Comparison of ENCODE assay signal across 22 mouse cellular contexts in genomic region chr6:149153473-149154115, GRCm38 (mm10). TPM values are rescaled to one million over a fixed set of nuclear protein-coding genes. Genes with fewer than 3 reads are reported as not detected.
DNase-seq lines count a peak whose midpoint lies in the region; ATAC-seq and TF ChIP-seq lines count a peak whose summit lies in the region.
"Had no signal": no experiment of that assay in that cellular context is flagged by ENCODE, and none has a peak within 500 bp of the region (broad histone marks: within the 10 kb centered on the region; RNA-seq: fewer than 3 reads in every experiment).

No protein-coding gene starts in this region.

- peaks cover 4% of the 10 kb centered on the region; the same call in 1 of the 2 replicates for H3K4me1 ChIP-seq in heart, postnatal 0 days (ENCODE audit: control insufficient read depth, insufficient read depth)
- H3K4me1 ChIP-seq in lung, embryonic 15.5 days: peaks cover 18% of the 10 kb centered on the region
- peaks cover 14% of the 10 kb centered on the region for H3K4me1 ChIP-seq in intestine, embryonic 16.5 days (ENCODE audit: control insufficient read depth, insufficient read depth, low read length)
- H3K4me1 ChIP-seq in stomach, embryonic 14.5 days (ENCODE audit: control insufficient read depth, insufficient read depth, low read length): peaks cover 4% of the 10 kb centered on the region; the same call in 1 of the 2 replicates

- H3K9ac ChIP-seq in heart, postnatal 0 days (replicated peaks; ENCODE audit: low read depth, low read length): no peak overlapping the region
- H3K9ac ChIP-seq in lung, embryonic 15.5 days: no peak overlapping the region
- no peak overlapping the region for H3K9ac ChIP-seq in intestine, embryonic 16.5 days (ENCODE audit: low read depth, low read length)
- no peak overlapping the region for H3K9ac ChIP-seq in stomach, embryonic 14.5 days (replicated peaks; ENCODE audit: low read depth, low read length)
- H3K9ac ChIP-seq: liver, embryonic 14.5 days had no signal

- no peak for DNase-seq in heart, postnatal 0 days (ENCODE audit: low spot score)
- DNase-seq in heart, postnatal 14 days: no peak
- DNase-seq in lung, postnatal 25 days (ENCODE audit: low spot score): no peak
- DNase-seq in frontal cortex, adult 2 months (ENCODE audit: extremely low spot score in 1 of 2, low spot score in 1 of 2): no peak
- DNase-seq in left cerebral cortex, postnatal 14 days (ENCODE audit: low spot score in 2 of 2): no peak
- DNase-seq: adrenal gland, postnatal 36 days; B cell, adult 2 months; cerebellum, adult 2 months; heart, postnatal 36 days; kidney, adult 9 months; left cerebral cortex, postnatal 4 days had no signal

- TF ChIP-seq CTCF in heart, postnatal 0 days (IDR thresholded peaks at IDR 0.05; ENCODE audit: low read depth): 0 out of 2 replicates have a peak, but pooled peaks have one; percentile 6

- no peak for TF ChIP-seq EP300 in heart, postnatal 0 days (IDR thresholded peaks at IDR 0.05; ENCODE audit: low read depth)

- no peak for ATAC-seq in heart, postnatal 0 days (ENCODE audit: insufficient read depth, low read depth)
- ATAC-seq in lung, embryonic 15.5 days (ENCODE audit: borderline replicate concordance, extremely low read depth, low FRiP score, low TSS enrichment): 0 out of 2 replicates have a peak, but pooled peaks have one; percentile 23
- ATAC-seq in intestine, embryonic 16.5 days: no peak
- ATAC-seq in stomach, embryonic 14.5 days (ENCODE audit: insufficient number of reproducible peaks, insufficient read depth, low FRiP score, low read depth): no peak
- ATAC-seq: hindbrain, postnatal 0 days; Patski had no signal

- H3K27me3 ChIP-seq in heart, postnatal 0 days (ENCODE audit: control insufficient read depth, insufficient read depth, low read length): no peaks in the 10 kb centered on the region
- no peaks in the 10 kb centered on the region for H3K27me3 ChIP-seq in lung, embryonic 15.5 days
- H3K27me3 ChIP-seq in intestine, embryonic 16.5 days (replicated peaks; ENCODE audit: control insufficient read depth, insufficient read depth, low read length): no peaks in the 10 kb centered on the region
- no peaks in the 10 kb centered on the region for H3K27me3 ChIP-seq in stomach, embryonic 14.5 days (ENCODE audit: control insufficient read depth, insufficient read depth, low read length)
- H3K27me3 ChIP-seq: Patski had no signal

- no peak overlapping the region for H3K4me2 ChIP-seq in heart, postnatal 0 days (ENCODE audit: low read depth, low read length)
- no peak overlapping the region for H3K4me2 ChIP-seq in lung, embryonic 15.5 days
- no peak overlapping the region for H3K4me2 ChIP-seq in intestine, embryonic 16.5 days (ENCODE audit: low read depth, low read length)
- no peak overlapping the region for H3K4me2 ChIP-seq in stomach, embryonic 14.5 days (replicated peaks; ENCODE audit: low read depth, low read length)

- H3K9me3 ChIP-seq in heart, postnatal 0 days (replicated peaks; ENCODE audit: control insufficient read depth, low read length): no peaks in the 10 kb centered on the region
- H3K9me3 ChIP-seq in lung, embryonic 15.5 days: no peaks in the 10 kb centered on the region
- no peaks in the 10 kb centered on the region for H3K9me3 ChIP-seq in intestine, embryonic 16.5 days (ENCODE audit: control insufficient read depth, low read length)
- no peaks in the 10 kb centered on the region for H3K9me3 ChIP-seq in stomach, embryonic 14.5 days (ENCODE audit: control insufficient read depth, low read depth, low read length)

- 42% methylated on average over 6 of the region's 6 CpGs for WGBS in heart, postnatal 0 days
- 31% methylated on average over 6 of the region's 6 CpGs for WGBS in lung, embryonic 15.5 days
- WGBS in intestine, embryonic 16.5 days: 37% methylated on average over 6 of the region's 6 CpGs
- 35% methylated on average over 6 of the region's 6 CpGs for WGBS in stomach, embryonic 14.5 days

- no peak overlapping the region for H3K4me3 ChIP-seq in heart, postnatal 0 days (ENCODE audit: low read depth, low read length)
- H3K4me3 ChIP-seq in lung, embryonic 15.5 days: no peak overlapping the region
- no peak overlapping the region for H3K4me3 ChIP-seq in intestine, embryonic 16.5 days (ENCODE audit: low read length)
- H3K4me3 ChIP-seq in stomach, embryonic 14.5 days (ENCODE audit: low read depth, low read length): no peak overlapping the region
- H3K4me3 ChIP-seq: erythroblast, embryonic 14.5 days had no signal

- intact Hi-C loops in heart, postnatal 14 days (cut with DNase I): no loop called here
- intact Hi-C loops in left cerebral cortex, postnatal 14 days (cut with DNase I): no loop called here

- peaks cover 10% of the 10 kb centered on the region; the same call in 1 of the 2 replicates for H3K36me3 ChIP-seq in heart, postnatal 0 days (replicated peaks; ENCODE audit: control insufficient read depth, insufficient read depth, low read length)
- H3K36me3 ChIP-seq in lung, embryonic 15.5 days: peaks cover 8% of the 10 kb centered on the region; the same call in 1 of the 2 replicates
- peaks cover 5% of the 10 kb centered on the region; the same call in 1 of the 2 replicates for H3K36me3 ChIP-seq in intestine, embryonic 16.5 days (ENCODE audit: control insufficient read depth, insufficient read depth, low read length)
- peaks cover 2% of the 10 kb centered on the region; the same call in 1 of the 2 replicates for H3K36me3 ChIP-seq in stomach, embryonic 14.5 days (ENCODE audit: control insufficient read depth, insufficient read depth, low read length)

- no peak overlapping the region for H3K27ac ChIP-seq in heart, postnatal 0 days (ENCODE audit: low read depth)
- no peak overlapping the region for H3K27ac ChIP-seq in lung, embryonic 15.5 days
- H3K27ac ChIP-seq in intestine, embryonic 16.5 days (ENCODE audit: low read length): peak overlapping the region; percentile 14; the same call in 1 of the 2 replicates
- peak overlapping the region; percentile 58; the same call in 1 of the 2 replicates for H3K27ac ChIP-seq in stomach, embryonic 14.5 days (ENCODE audit: low read length)
- H3K27ac ChIP-seq: hindbrain, postnatal 0 days; liver, embryonic 14.5 days had no signal

RNA-seq across cellular contexts. Expression of gene Etfbkmt, which starts 13.9 kb away (rescaled TPM):
- total RNA-seq in heart, postnatal 0 days (2014; rRNA removed; ENCODE audit: low replicate concordance): 21.8 and 31.7 TPM in 2 replicates
- polyA plus RNA-seq in heart, postnatal 0 days (2015; fragmentation: Nextera tagmentation; extraction: Ambion mirVana): 19.9 and 22.4 TPM in 2 replicates
- total RNA-seq in heart, postnatal 14 days (2021): 10 to 100 TPM; 31.2 to 31.9 TPM
- polyA plus RNA-seq in lung, embryonic 15.5 days (2015; fragmentation: Nextera tagmentation; extraction: Ambion mirVana): 14.6 and 16.2 TPM in 2 replicates
- 16.1 and 17.1 TPM in 2 replicates for polyA plus RNA-seq in intestine, embryonic 16.5 days (2015; fragmentation: Nextera tagmentation; extraction: Ambion mirVana)
- polyA plus RNA-seq in stomach, embryonic 14.5 days (2014; fragmentation: Nextera tagmentation; extraction: Ambion mirVana): 18.8 and 19.1 TPM in 2 replicates
- 5.6 and 6.2 TPM in 2 replicates for polyA plus RNA-seq in frontal cortex, adult 2 months (2012; rRNA removed)
- 1 to 10 TPM; 1.8 to 2.1 TPM for total RNA-seq in left cerebral cortex, postnatal 14 days (2021)

RNA-seq across cellular contexts. Expression of gene Gm10203, which starts 23.6 kb away (rescaled TPM):
- total RNA-seq in heart, postnatal 0 days (2014; rRNA removed; ENCODE audit: low replicate concordance): not detected in 2 replicates
- not detected in 2 replicates for polyA plus RNA-seq in heart, postnatal 0 days (2015; fragmentation: Nextera tagmentation; extraction: Ambion mirVana)
- not detected for total RNA-seq in heart, postnatal 14 days (2021)
- not detected in 2 replicates for polyA plus RNA-seq in lung, embryonic 15.5 days (2015; fragmentation: Nextera tagmentation; extraction: Ambion mirVana)
- polyA plus RNA-seq in intestine, embryonic 16.5 days (2015; fragmentation: Nextera tagmentation; extraction: Ambion mirVana): not detected in 2 replicates
- polyA plus RNA-seq in stomach, embryonic 14.5 days (2014; fragmentation: Nextera tagmentation; extraction: Ambion mirVana): not detected in 2 replicates
- polyA plus RNA-seq in frontal cortex, adult 2 months (2012; rRNA removed): not detected in 2 replicates
- total RNA-seq in left cerebral cortex, postnatal 14 days (2021): not detected
- total RNA-seq: adrenal gland, postnatal 36 days; gastrocnemius, adult 8-10 months; heart, postnatal 36 days; hindbrain, postnatal 0 days; left cerebral cortex, postnatal 4 days; megakaryocyte progenitor cell, adult 5-6 weeks; neutrophil, adult 5-6 weeks had no signal
- polyA plus RNA-seq: cerebellum, adult 2 months; embryonic facial prominence, embryonic 11.5 days; erythroblast, embryonic 14.5 days; hindbrain, postnatal 0 days; liver, embryonic 14.5 days; Patski had no signal

RNA-seq across cellular contexts. Expression of gene Amn1, which starts 34.9 kb away (rescaled TPM):
- 21.3 and 39.8 TPM in 2 replicates for total RNA-seq in heart, postnatal 0 days (2014; rRNA removed; ENCODE audit: low replicate concordance)
- 23.8 and 29.9 TPM in 2 replicates for polyA plus RNA-seq in heart, postnatal 0 days (2015; fragmentation: Nextera tagmentation; extraction: Ambion mirVana)
- total RNA-seq in heart, postnatal 14 days (2021): 10 to 100 TPM; 19.5 to 21.7 TPM
- 28.2 TPM in 2 replicates for polyA plus RNA-seq in lung, embryonic 15.5 days (2015; fragmentation: Nextera tagmentation; extraction: Ambion mirVana)
- polyA plus RNA-seq in intestine, embryonic 16.5 days (2015; fragmentation: Nextera tagmentation; extraction: Ambion mirVana): 20.4 and 21.7 TPM in 2 replicates
- polyA plus RNA-seq in stomach, embryonic 14.5 days (2014; fragmentation: Nextera tagmentation; extraction: Ambion mirVana): 31.7 and 37.0 TPM in 2 replicates
- polyA plus RNA-seq in frontal cortex, adult 2 months (2012; rRNA removed): 26.6 and 32.6 TPM in 2 replicates
- total RNA-seq in left cerebral cortex, postnatal 14 days (2021): 10 to 100 TPM; 34.1 to 36.0 TPM

RNA-seq across cellular contexts. Expression of gene Dennd5b, which starts 52.1 kb away (rescaled TPM):
- total RNA-seq in heart, postnatal 0 days (2014; rRNA removed; ENCODE audit: low replicate concordance): 25.5 and 29.1 TPM in 2 replicates
- polyA plus RNA-seq in heart, postnatal 0 days (2015; fragmentation: Nextera tagmentation; extraction: Ambion mirVana): 5.4 and 5.6 TPM in 2 replicates
- total RNA-seq in heart, postnatal 14 days (2021): 10 to 100 TPM; 20.5 to 23.3 TPM
- polyA plus RNA-seq in lung, embryonic 15.5 days (2015; fragmentation: Nextera tagmentation; extraction: Ambion mirVana): 5.5 and 5.8 TPM in 2 replicates
- polyA plus RNA-seq in intestine, embryonic 16.5 days (2015; fragmentation: Nextera tagmentation; extraction: Ambion mirVana): 7.4 and 9.1 TPM in 2 replicates
- polyA plus RNA-seq in stomach, embryonic 14.5 days (2014; fragmentation: Nextera tagmentation; extraction: Ambion mirVana): 11.7 and 12.1 TPM in 2 replicates
- 23.1 and 24.1 TPM in 2 replicates for polyA plus RNA-seq in frontal cortex, adult 2 months (2012; rRNA removed)
- total RNA-seq in left cerebral cortex, postnatal 14 days (2021): 10 to 100 TPM; 52.9 to 59.1 TPM

Comparison
In these comparisons a context has a peak if more than half of its experiments do, and no peak if none do; other contexts are left out.
1. H3K27ac ChIP-seq: peak in intestine, embryonic 16.5 days (single experiment) and stomach, embryonic 14.5 days (single experiment); none in heart, postnatal 0 days (single experiment) and lung, embryonic 15.5 days (single experiment).